In the genomic region with DNA sequence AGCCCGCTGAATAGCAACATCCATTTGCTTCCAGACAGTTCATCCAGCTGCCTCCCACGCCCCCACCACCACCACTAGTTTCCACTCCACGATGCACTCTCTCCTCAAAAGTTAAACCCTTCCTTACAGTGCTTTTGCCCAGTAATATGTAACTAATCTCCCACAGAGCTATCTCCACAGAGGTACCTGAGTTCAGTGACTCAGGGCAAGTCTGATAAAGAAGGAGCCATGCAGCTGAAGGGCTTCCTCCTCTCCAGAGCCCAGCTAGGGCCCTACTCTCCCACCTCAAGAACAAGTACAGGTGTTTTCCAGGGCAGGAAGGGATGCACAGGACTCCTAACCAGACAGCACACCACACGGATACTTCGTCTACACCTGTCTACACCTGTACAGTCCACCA, we compare ENCODE assay signal across 19 mouse cellular contexts. TPM values are rescaled to one million over a fixed set of nuclear protein-coding genes. Genes with fewer than 3 reads are reported as not detected.
DNase-seq lines count a peak whose midpoint lies in the region; ATAC-seq and TF ChIP-seq lines count a peak whose summit lies in the region.
"Had no signal": no experiment of that assay in that cellular context is flagged by ENCODE, and none has a peak within 500 bp of the region (broad histone marks: within the 10 kb centered on the region; RNA-seq: fewer than 3 reads in every experiment).

No protein-coding gene starts in this region.

- no peak for TF ChIP-seq POLR2A in CH12.LX (IDR thresholded peaks at IDR 0.05; ENCODE audit: low read depth, low read length)
- TF ChIP-seq POLR2A in MEL (IDR thresholded peaks at IDR 0.05; ENCODE audit: control insufficient read depth in 1 of 2, insufficient read depth in 1 of 2, low read depth in 1 of 2, low read length in 2 of 2, poor library complexity in 1 of 2): no peak

- H3K79me2 ChIP-seq in CH12.LX (replicated peaks; ENCODE audit: control insufficient read depth, extremely low read depth, insufficient read depth, poor library complexity, severe bottlenecking) (peaks cover 91% of the 10 kb centered on the region), MEL (ENCODE audit: control insufficient read depth, insufficient read depth, low read length, poor library complexity) (peaks cover 89% of the 10 kb centered on the region)

- H3K4me2 ChIP-seq in kidney, embryonic 15.5 days: no peak overlapping the region
- H3K4me2 ChIP-seq in CH12.LX (ENCODE audit: insufficient read depth, low read depth, poor library complexity, severe bottlenecking): peak overlapping the region; percentile 72; the same call in 1 of the 2 replicates
- peak overlapping the region; percentile 86 for H3K4me2 ChIP-seq in liver, embryonic 13.5 days
- H3K4me2 ChIP-seq: embryonic facial prominence, embryonic 13.5 days; heart, embryonic 15.5 days had no signal

- H3K9me3 ChIP-seq in kidney, embryonic 15.5 days (replicated peaks): no peaks in the 10 kb centered on the region
- H3K9me3 ChIP-seq in CH12.LX (replicated peaks; ENCODE audit: low read length) (peaks cover 2% of the 10 kb centered on the region), MEL (replicated peaks; ENCODE audit: insufficient read depth, low read length) (no peaks in the 10 kb centered on the region)
- H3K9me3 ChIP-seq in liver, embryonic 13.5 days (replicated peaks): no peaks in the 10 kb centered on the region
- H3K9me3 ChIP-seq: embryonic facial prominence, embryonic 13.5 days; heart, embryonic 15.5 days had no signal

- H3K4me3 ChIP-seq in kidney, embryonic 15.5 days (replicated peaks): no peak overlapping the region
- H3K4me3 ChIP-seq in CH12.LX (replicated peaks in 1 of 3; ENCODE audit: low read depth in 2 of 3, low read length in 2 of 3, poor library complexity in 1 of 3): no peak overlapping the region
- no peak overlapping the region for H3K4me3 ChIP-seq in MEL (ENCODE audit: control insufficient read depth in 1 of 2, insufficient read depth in 1 of 2, low read depth in 2 of 2, low read length in 2 of 2)
- no peak overlapping the region for H3K4me3 ChIP-seq in liver, embryonic 13.5 days (replicated peaks)
- H3K4me3 ChIP-seq: embryonic facial prominence, embryonic 13.5 days; heart, embryonic 15.5 days had no signal

- no peak overlapping the region for H3K9ac ChIP-seq in kidney, embryonic 15.5 days
- H3K9ac ChIP-seq in CH12.LX (ENCODE audit: insufficient read depth, low read depth): no peak overlapping the region
- H3K9ac ChIP-seq in MEL (ENCODE audit: control insufficient read depth, low read depth, low read length, poor library complexity, severe bottlenecking): no peak overlapping the region
- H3K9ac ChIP-seq in liver, embryonic 13.5 days: peak overlapping the region; percentile 42
- H3K9ac ChIP-seq: embryonic facial prominence, embryonic 13.5 days had no signal

- DNase-seq in kidney, postnatal 4 days: no peak
- DNase-seq in CH12.LX (ENCODE audit: extremely low read depth) (no peak), MEL (ENCODE audit: low read depth, low spot score) (peak; percentile 46)
- no peak for DNase-seq in liver, embryonic 13.5 days
- DNase-seq in urinary bladder, postnatal 14 days (ENCODE audit: low spot score): no peak
- DNase-seq in natural killer cell, adult 2 months (ENCODE audit: low spot score in 2 of 2): no peak
- no peak for DNase-seq in cerebellum, adult 18-20 months
- DNase-seq: adrenal gland, postnatal 36 days; gastrocnemius, postnatal 36 days; kidney, postnatal 25 days; left cerebral cortex, postnatal 4 days; lung, adult 2 months; right cerebral cortex, adult 18-20 months; spleen, adult 18-20 months; thymus, postnatal 4 days had no signal

- no peak for TF ChIP-seq EP300 in CH12.LX (IDR thresholded peaks at IDR 0.05; ENCODE audit: low read length)
- no peak; a peak in 2 of 4 replicates for TF ChIP-seq EP300 in MEL (IDR thresholded peaks at IDR 0.05; ENCODE audit: low read depth in 1 of 2, low read length in 2 of 2)

- TF ChIP-seq RAD21 in CH12.LX (IDR thresholded peaks at IDR 0.05; ENCODE audit: low read depth, low read length): no peak
- TF ChIP-seq RAD21 in MEL (IDR thresholded peaks at IDR 0.05; ENCODE audit: low read depth, low read length): no peak

- no peaks in the 10 kb centered on the region for H3K27me3 ChIP-seq in kidney, embryonic 15.5 days
- H3K27me3 ChIP-seq in CH12.LX (replicated peaks) (no peaks in the 10 kb centered on the region), MEL (ENCODE audit: control insufficient read depth in 1 of 2, insufficient read depth in 2 of 2, low read length in 2 of 2) (no peaks in the 10 kb centered on the region)
- H3K27me3 ChIP-seq in liver, embryonic 13.5 days: no peaks in the 10 kb centered on the region
- H3K27me3 ChIP-seq: embryonic facial prominence, embryonic 13.5 days; heart, embryonic 15.5 days had no signal

- dilution Hi-C loops in CH12.LX (cut with MboI; ENCODE audit: extremely low pct_ligation_motif_present, extremely low pct_unique_long_range_greater_than_20kb, low sequenced_read_pairs): no loop called here

- WGBS in kidney, embryonic 15.5 days: 71% methylated on average over 5 of the region's 5 CpGs
- 40% methylated on average over 5 of the region's 5 CpGs for WGBS in liver, embryonic 13.5 days (ENCODE audit: insufficient replicate concordance)

- peaks cover 10% of the 10 kb centered on the region for H3K36me3 ChIP-seq in kidney, embryonic 15.5 days
- H3K36me3 ChIP-seq in CH12.LX (replicated peaks in 1 of 2; ENCODE audit: control insufficient read depth in 1 of 2, insufficient read depth in 1 of 2, low read length in 1 of 2) (peaks cover 10 to 62% of the 10 kb centered on the region in 2 experiments), MEL (ENCODE audit: control insufficient read depth in 1 of 2, insufficient read depth in 2 of 2, low read length in 2 of 2) (peaks cover 0 to 79% of the 10 kb centered on the region in 2 experiments; a peak in 3 of 4 replicates)
- peaks cover 40% of the 10 kb centered on the region for H3K36me3 ChIP-seq in liver, embryonic 13.5 days
- H3K36me3 ChIP-seq: embryonic facial prominence, embryonic 13.5 days; heart, embryonic 15.5 days had no signal

- ATAC-seq in kidney, embryonic 15.5 days (replicated peaks; ENCODE audit: low FRiP score): no peak
- ATAC-seq in liver, embryonic 13.5 days (ENCODE audit: low read depth): no peak
- ATAC-seq: activated CD4-positive, CD25-positive, alpha-beta regulatory T cell, adult 4 months had no signal

- H3K27ac ChIP-seq in kidney, embryonic 15.5 days: peak overlapping the region; percentile 60
- H3K27ac ChIP-seq in CH12.LX (ENCODE audit: insufficient read depth, low read depth) (peak overlapping the region; percentile 62; the same call in 1 of the 2 replicates), MEL (ENCODE audit: control insufficient read depth, low read depth, low read length) (peak overlapping the region; percentile 11; the same call in 1 of the 2 replicates)
- peak overlapping the region; percentile 97 for H3K27ac ChIP-seq in liver, embryonic 13.5 days
- H3K27ac ChIP-seq: embryonic facial prominence, embryonic 13.5 days had no signal

- in situ Hi-C loops in CH12.LX (cut with MboI; ENCODE audit: low pct_ligation_motif_present, low pct_unique_long_range_greater_than_20kb, low sequenced_read_pairs): no loop called here

- TF ChIP-seq CTCF in CH12.LX (conservative IDR thresholded peaks at IDR 0.05 in 1 of 2, IDR thresholded peaks at IDR 0.05 in 1 of 2; ENCODE audit: low read depth in 2 of 2, low read length in 2 of 2): no peak
- no peak for TF ChIP-seq CTCF in MEL (IDR thresholded peaks at IDR 0.05 in 2 of 3, conservative IDR thresholded peaks at IDR 0.05 in 1 of 3; ENCODE audit: control insufficient read depth in 1 of 3, insufficient read depth in 1 of 3, low read depth in 2 of 3, low read length in 3 of 3, poor library complexity in 1 of 3, severe bottlenecking in 1 of 3)

- H3K4me1 ChIP-seq in kidney, embryonic 15.5 days: peaks cover 79% of the 10 kb centered on the region
- H3K4me1 ChIP-seq in CH12.LX (ENCODE audit: control insufficient read depth in 1 of 2, insufficient read depth in 2 of 2) (peaks cover 49 to 96% of the 10 kb centered on the region in 2 experiments), MEL (ENCODE audit: control insufficient read depth in 1 of 2, insufficient read depth in 2 of 2, low read length in 2 of 2) (peaks cover 37 to 83% of the 10 kb centered on the region in 2 experiments)
- H3K4me1 ChIP-seq in liver, embryonic 13.5 days (replicated peaks): peaks cover 100% of the 10 kb centered on the region

TF ChIP-seq in CH12.LX, 34 proteins besides CTCF, POLR2A, EP300 and RAD21:
- no peak for TF ChIP-seq NELFE (IDR thresholded peaks at IDR 0.05; ENCODE audit: low read depth, low read length)

TF ChIP-seq in MEL, 35 proteins besides CTCF, POLR2A, EP300 and RAD21:
- TF ChIP-seq MAX (IDR thresholded peaks at IDR 0.05; ENCODE audit: low read length) (0 out of 2 replicates have a peak, but pooled peaks have one; percentile 10), NELFE (IDR thresholded peaks at IDR 0.05; ENCODE audit: low read depth, low read length) (no peak)

RNA-seq across cellular contexts. Expression of a gene that starts 10.4 kb away (rescaled TPM):
- polyA plus RNA-seq in kidney, embryonic 15.5 days (2015; fragmentation: Nextera tagmentation; extraction: Ambion mirVana): 37.9 and 39.3 TPM in 2 replicates
- 52.7 and 61.1 TPM in 2 replicates for total RNA-seq in CH12.LX (2012; rRNA removed)
- 35.5 and 43.3 TPM in 2 replicates for total RNA-seq in CH12.LX (2014; rRNA removed)
- 88.7 and 96.7 TPM in 2 replicates for polyA plus RNA-seq in CH12.LX (2012; ENCODE audit: insufficient read length, low read depth)
- 60.5 and 62.5 TPM in 2 replicates for total RNA-seq in MEL (2012; rRNA removed)
- 10 to 100 TPM in 1 of 2 experiments, not detected in 1; 79.3 TPM for polyA plus RNA-seq in MEL (2012; ENCODE audit: insufficient read depth in 1 of 2, insufficient read length in 2 of 2, low read depth in 1 of 2, low replicate concordance in 2 of 2, missing spikeins in 1 of 2)
- polyA plus RNA-seq in liver, embryonic 13.5 days (2015; fragmentation: Nextera tagmentation; extraction: Ambion mirVana): 30.6 and 36.0 TPM in 2 replicates

Comparison
In these comparisons a context has a peak if more than half of its experiments do, and no peak if none do; other contexts are left out.
1. H3K27ac ChIP-seq: peak in every context shown above with its lines; median percentile 97 in liver, embryonic 13.5 days; 62 in CH12.LX; 60 in kidney, embryonic 15.5 days; 11 in MEL.